8 mouse cellular contexts compared by ENCODE assay signal in genomic region chr11:117778851-117779433, GRCm38 (mm10). TPM values are rescaled to one million over a fixed set of nuclear protein-coding genes. Genes with fewer than 3 reads are reported as not detected.
DNase-seq lines count a peak whose midpoint lies in the region; ATAC-seq lines count a peak whose summit lies in the region.

No protein-coding gene starts in this region.

- no peak for ATAC-seq in hindbrain, embryonic 11.5 days (ENCODE audit: low FRiP score)
- ATAC-seq in neural tube, embryonic 11.5 days (ENCODE audit: insufficient read depth, low FRiP score, low TSS enrichment), result no peak

- no peaks in the 10 kb centered on the region for H3K9me3 ChIP-seq in hindbrain, embryonic 11.5 days (ENCODE audit: control insufficient read depth, low read length)
- H3K9me3 ChIP-seq in neural tube, embryonic 11.5 days (ENCODE audit: control insufficient read depth, low read length), result no peaks in the 10 kb centered on the region

- intact Hi-C loops in heart, postnatal 36 days (cut with DNase I), result loop anchor here (5.0 kb wide), 1 partner anchor 392 kb away; no protein-coding TSS in a partner anchor
- intact Hi-C loops in left cerebral cortex, postnatal 14 days (cut with DNase I), result no loop called here

- H3K36me3 ChIP-seq in hindbrain, embryonic 11.5 days (ENCODE audit: control insufficient read depth, insufficient read depth, low read length), result no peaks in the 10 kb centered on the region
- H3K36me3 ChIP-seq in neural tube, embryonic 11.5 days (ENCODE audit: control insufficient read depth, insufficient read depth, low read length), result no peaks in the 10 kb centered on the region; the same call in 1 of the 2 replicates

- H3K27me3 ChIP-seq in hindbrain, embryonic 11.5 days (ENCODE audit: control insufficient read depth, insufficient read depth, low read length), result peaks cover 33% of the 10 kb centered on the region
- peaks cover 15% of the 10 kb centered on the region for H3K27me3 ChIP-seq in neural tube, embryonic 11.5 days (ENCODE audit: control insufficient read depth, insufficient read depth, low read length)

- H3K4me1 ChIP-seq in hindbrain, embryonic 11.5 days (replicated peaks; ENCODE audit: control insufficient read depth, insufficient read depth, low read length), result peaks cover 18% of the 10 kb centered on the region
- H3K4me1 ChIP-seq in neural tube, embryonic 11.5 days (ENCODE audit: control insufficient read depth, insufficient read depth, low read length), result peaks cover 29% of the 10 kb centered on the region

- peak overlapping the region; percentile 34 for H3K4me3 ChIP-seq in hindbrain, embryonic 11.5 days (ENCODE audit: low read depth, low read length)
- H3K4me3 ChIP-seq in neural tube, embryonic 11.5 days (ENCODE audit: low read depth, low read length), result peak overlapping the region; percentile 34; the same call in 1 of the 2 replicates

- peak overlapping the region; percentile 75 for H3K4me2 ChIP-seq in hindbrain, embryonic 11.5 days (replicated peaks; ENCODE audit: low read depth, low read length)
- H3K4me2 ChIP-seq in neural tube, embryonic 11.5 days (ENCODE audit: low read depth), result peak overlapping the region; percentile 74

- peak; percentile 96 for DNase-seq in heart, adult 11 months
- DNase-seq in heart, postnatal 36 days, result no peak
- peak; percentile 41 for DNase-seq in embryo, embryonic 11 days
- DNase-seq in hindbrain, embryonic 11.5 days (ENCODE audit: low spot score), result no peak
- peak; percentile 78 for DNase-seq in liver
- no peak for DNase-seq in neural tube, embryonic 11.5 days (ENCODE audit: low spot score)
- no peak for DNase-seq in right cerebral cortex, postnatal 14 days
- DNase-seq in left cerebral cortex, postnatal 14 days (ENCODE audit: low spot score in 2 of 2), result no peak

- peak overlapping the region; percentile 78 for H3K27ac ChIP-seq in hindbrain, embryonic 11.5 days (ENCODE audit: low read depth, low read length)
- peak overlapping the region; percentile 83 for H3K27ac ChIP-seq in neural tube, embryonic 11.5 days (ENCODE audit: low read depth, low read length)

- WGBS in hindbrain, embryonic 11.5 days, result 65% methylated on average over 12 of the region's 12 CpGs
- WGBS in neural tube, embryonic 11.5 days, result 58% methylated on average over 12 of the region's 12 CpGs

- peak overlapping the region; percentile 4; the same call in 1 of the 2 replicates for H3K9ac ChIP-seq in hindbrain, embryonic 11.5 days (ENCODE audit: low read depth, low read length)
- peak overlapping the region; percentile 65 for H3K9ac ChIP-seq in neural tube, embryonic 11.5 days (ENCODE audit: low read length)

RNA-seq across cellular contexts. Expression of gene Tmc8, which starts 2.9 kb away (rescaled TPM):
- total RNA-seq in heart, postnatal 36 days (2021), result 1 to 10 TPM; 4.0 to 4.1 TPM
- polyA plus RNA-seq in hindbrain, embryonic 11.5 days (2014; fragmentation: Nextera tagmentation; extraction: Ambion mirVana), result 0.86 and 0.93 TPM in 2 replicates
- polyA plus RNA-seq in neural tube, embryonic 11.5 days (2014; fragmentation: Nextera tagmentation; extraction: Ambion mirVana), result 1.0 and 1.8 TPM in 2 replicates
- 1 to 10 TPM; 1.0 to 1.4 TPM for total RNA-seq in left cerebral cortex, postnatal 14 days (2021)

RNA-seq across cellular contexts. Expression of gene Tmc6, which starts 3.1 kb away (rescaled TPM):
- total RNA-seq in heart, postnatal 36 days (2021), result 10 to 100 TPM; 11.2 to 18.4 TPM
- 8.1 and 9.5 TPM in 2 replicates for polyA plus RNA-seq in hindbrain, embryonic 11.5 days (2014; fragmentation: Nextera tagmentation; extraction: Ambion mirVana)
- 14.1 and 14.3 TPM in 2 replicates for polyA plus RNA-seq in neural tube, embryonic 11.5 days (2014; fragmentation: Nextera tagmentation; extraction: Ambion mirVana)
- total RNA-seq in left cerebral cortex, postnatal 14 days (2021), result 1 to 10 TPM; 4.0 to 5.4 TPM

RNA-seq across cellular contexts. Expression of gene 6030468B19Rik, which starts 18.5 kb away (rescaled TPM):
- total RNA-seq in heart, postnatal 36 days (2021), result not detected
- 1.5 TPM in 1 of 2 replicates, not detected in the other for polyA plus RNA-seq in hindbrain, embryonic 11.5 days (2014; fragmentation: Nextera tagmentation; extraction: Ambion mirVana)
- polyA plus RNA-seq in neural tube, embryonic 11.5 days (2014; fragmentation: Nextera tagmentation; extraction: Ambion mirVana), result 0.65 and 0.91 TPM in 2 replicates
- not detected for total RNA-seq in left cerebral cortex, postnatal 14 days (2021)

RNA-seq across cellular contexts. Expression of gene Gm20708, which starts 30.5 kb away (rescaled TPM):
- 1 to 10 TPM in 1 of 2 experiments, not detected in 1; 1.1 TPM for total RNA-seq in heart, postnatal 36 days (2021)
- polyA plus RNA-seq in hindbrain, embryonic 11.5 days (2014; fragmentation: Nextera tagmentation; extraction: Ambion mirVana), result 0.83 and 1.2 TPM in 2 replicates
- 0.64 TPM in 1 of 2 replicates, not detected in the other for polyA plus RNA-seq in neural tube, embryonic 11.5 days (2014; fragmentation: Nextera tagmentation; extraction: Ambion mirVana)
- 1 to 10 TPM; 1.9 to 2.3 TPM for total RNA-seq in left cerebral cortex, postnatal 14 days (2021)

RNA-seq across cellular contexts. Expression of gene Syngr2, which starts 30.5 kb away (rescaled TPM):
- total RNA-seq in heart, postnatal 36 days (2021), result 100 to 1,000 TPM; 109 to 119 TPM
- polyA plus RNA-seq in hindbrain, embryonic 11.5 days (2014; fragmentation: Nextera tagmentation; extraction: Ambion mirVana), result 28.0 and 33.7 TPM in 2 replicates
- 29.9 and 30.3 TPM in 2 replicates for polyA plus RNA-seq in neural tube, embryonic 11.5 days (2014; fragmentation: Nextera tagmentation; extraction: Ambion mirVana)
- total RNA-seq in left cerebral cortex, postnatal 14 days (2021), result 10 to 100 TPM; 11.9 to 13.0 TPM

Comparison
In these comparisons a context has a peak if more than half of its experiments do, and no peak if none do; other contexts are left out.
1. DNase-seq: peak in heart, adult 11 months (single experiment), embryo, embryonic 11 days (single experiment) and liver (single experiment); none in heart, postnatal 36 days (0 of 2), hindbrain, embryonic 11.5 days (single experiment), neural tube, embryonic 11.5 days (single experiment), right cerebral cortex, postnatal 14 days (single experiment) and left cerebral cortex, postnatal 14 days (0 of 2).